Mouse (Mus musculus): ENCODE measurements at regions not wholly inside any gene's neighbourhood (a gene's known extent, or its start where the extent isn't known, plus 50 kb on each side); places are given as distances from the start of the nearest gene placed in this dataset.

DNA sequence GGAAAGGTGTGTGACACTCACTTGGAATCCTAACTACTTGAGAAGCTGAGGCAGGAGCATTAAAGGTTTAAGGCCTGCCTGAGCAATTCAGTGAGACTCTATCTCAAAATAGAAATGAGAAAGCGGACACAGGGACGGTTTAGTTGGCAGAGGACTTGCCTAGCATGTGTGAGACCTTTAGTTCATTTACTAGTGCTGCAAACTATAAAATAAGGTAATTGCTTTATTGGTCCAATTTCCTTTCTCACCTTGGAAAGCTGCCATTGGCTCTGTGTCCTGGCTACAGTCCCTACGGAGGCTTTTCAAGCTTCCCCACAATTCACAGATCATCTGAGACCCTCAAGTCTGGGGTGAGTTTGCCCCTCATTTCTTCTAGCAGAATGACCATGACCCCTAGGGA is 64.4 kb upstream of the Slc1a4 start:
- TF ChIP-seq CTCF (IDR thresholded peaks at IDR 0.05; ENCODE audit: low read depth) (no peak), EP300 (IDR thresholded peaks at IDR 0.05; ENCODE audit: low read depth) (no peak)
